Mouse (Mus musculus): Measurements from ENCODE around the gene Hip1. TPM values are rescaled to one million over a fixed set of nuclear protein-coding genes. Genes with fewer than 3 reads are reported as not detected.
A peak's percentile ranks its signal among the peaks of the same experiment; 100 is the strongest.
"Not testable (repeated sequence)": the region's sequence is repeated elsewhere in the genome, so short reads cannot be mapped to it uniquely, and the experiment has no call there.

Gene Hip1
- total RNA-seq, 1 experiment from 2014 or later: 64.4 TPM

- no peak for ATAC-seq (ENCODE audit: extremely low read depth, insufficient number of reproducible peaks, low FRiP score, poor library complexity, severe bottlenecking)
These were observed 84.1 kb downstream of the Hip1 start for GRCm38 (mm10) chr5:135460833-135461173.

- no peak for ATAC-seq (ENCODE audit: extremely low read depth, insufficient number of reproducible peaks, low FRiP score, poor library complexity, severe bottlenecking)
These were observed 84.6 kb downstream of the Hip1 start for GRCm38 (mm10) chr5:135460152-135460832.

- peak; percentile 46; the same call in 1 of the 2 replicates for ATAC-seq (ENCODE audit: extremely low read depth, insufficient number of reproducible peaks, low FRiP score, poor library complexity, severe bottlenecking)
These were observed 85.4 kb downstream of the Hip1 start for GRCm38 (mm10) chr5:135459486-135459885.

GRCm38 (mm10) chr5:135457961-135458360, 87.0 kb downstream of the Hip1 start:
- ATAC-seq (ENCODE audit: extremely low read depth, insufficient number of reproducible peaks, low FRiP score, poor library complexity, severe bottlenecking): no peak

GRCm38 (mm10) chr5:135456515-135456914, 88.4 kb downstream of the Hip1 start:
- ATAC-seq (ENCODE audit: extremely low read depth, insufficient number of reproducible peaks, low FRiP score, poor library complexity, severe bottlenecking): no peak

- ATAC-seq (ENCODE audit: extremely low read depth, insufficient number of reproducible peaks, low FRiP score, poor library complexity, severe bottlenecking): no peak
These were observed 90.7 kb downstream of the Hip1 start for GRCm38 (mm10) chr5:135454256-135454655.

GRCm38 (mm10) chr5:135451559-135451958, 93.4 kb downstream of the Hip1 start:
- ATAC-seq (ENCODE audit: extremely low read depth, insufficient number of reproducible peaks, low FRiP score, poor library complexity, severe bottlenecking): not testable (repeated sequence)

GRCm38 (mm10) chr5:135451100-135451499, 93.8 kb downstream of the Hip1 start:
- ATAC-seq (ENCODE audit: extremely low read depth, insufficient number of reproducible peaks, low FRiP score, poor library complexity, severe bottlenecking): no peak

- ATAC-seq (ENCODE audit: extremely low read depth, insufficient number of reproducible peaks, low FRiP score, poor library complexity, severe bottlenecking): no peak
These were observed 99.2 kb downstream of the Hip1 start for GRCm38 (mm10) chr5:135445755-135446154.

GRCm38 (mm10) chr5:135442430-135442829, 102.5 kb downstream of the Hip1 start:
- ATAC-seq (ENCODE audit: extremely low read depth, insufficient number of reproducible peaks, low FRiP score, poor library complexity, severe bottlenecking): no peak

GRCm38 (mm10) chr5:135435039-135435438, 109.9 kb downstream of the Hip1 start:
- no peak for ATAC-seq (ENCODE audit: extremely low read depth, insufficient number of reproducible peaks, low FRiP score, poor library complexity, severe bottlenecking)

GRCm38 (mm10) chr5:135433861-135434260, 111.1 kb downstream of the Hip1 start:
- no peak for ATAC-seq (ENCODE audit: extremely low read depth, insufficient number of reproducible peaks, low FRiP score, poor library complexity, severe bottlenecking)

- ATAC-seq (ENCODE audit: extremely low read depth, insufficient number of reproducible peaks, low FRiP score, poor library complexity, severe bottlenecking): no peak
These were observed 113.8 kb downstream of the Hip1 start for GRCm38 (mm10) chr5:135431111-135431510.

GRCm38 (mm10) chr5:135428786-135429185, 116.1 kb downstream of the Hip1 start:
- ATAC-seq (ENCODE audit: extremely low read depth, insufficient number of reproducible peaks, low FRiP score, poor library complexity, severe bottlenecking): 0 out of 2 replicates have a peak, but pooled peaks have one; percentile 23

- no peak for ATAC-seq (ENCODE audit: extremely low read depth, insufficient number of reproducible peaks, low FRiP score, poor library complexity, severe bottlenecking)
These were observed 134.7 kb downstream of the Hip1 start for GRCm38 (mm10) chr5:135410266-135410665.

- ATAC-seq (ENCODE audit: extremely low read depth, insufficient number of reproducible peaks, low FRiP score, poor library complexity, severe bottlenecking): no peak
These were observed 136.8 kb downstream of the Hip1 start for GRCm38 (mm10) chr5:135408114-135408513.

GRCm38 (mm10) chr5:135405437-135405836, 139.5 kb downstream of the Hip1 start:
- no peak for ATAC-seq (ENCODE audit: extremely low read depth, insufficient number of reproducible peaks, low FRiP score, poor library complexity, severe bottlenecking)

GRCm38 (mm10) chr5:135404623-135405022, 140.3 kb downstream of the Hip1 start:
- ATAC-seq (ENCODE audit: extremely low read depth, insufficient number of reproducible peaks, low FRiP score, poor library complexity, severe bottlenecking): no peak

GRCm38 (mm10) chr5:135400244-135400643, 144.7 kb downstream of the Hip1 start:
- peak; percentile 80 for ATAC-seq (ENCODE audit: extremely low read depth, insufficient number of reproducible peaks, low FRiP score, poor library complexity, severe bottlenecking)

GRCm38 (mm10) chr5:135399382-135399781, 145.5 kb downstream of the Hip1 start:
- no peak for ATAC-seq (ENCODE audit: extremely low read depth, insufficient number of reproducible peaks, low FRiP score, poor library complexity, severe bottlenecking)

GRCm38 (mm10) chr5:135395826-135396225, 149.1 kb downstream of the Hip1 start:
- peak; percentile 39; the same call in 1 of the 2 replicates for ATAC-seq (ENCODE audit: extremely low read depth, insufficient number of reproducible peaks, low FRiP score, poor library complexity, severe bottlenecking)

All from neutrophil, adult 5-6 weeks (primary cell).